Comparison of ENCODE assay signal across 8 mouse cellular contexts in the genomic region with DNA sequence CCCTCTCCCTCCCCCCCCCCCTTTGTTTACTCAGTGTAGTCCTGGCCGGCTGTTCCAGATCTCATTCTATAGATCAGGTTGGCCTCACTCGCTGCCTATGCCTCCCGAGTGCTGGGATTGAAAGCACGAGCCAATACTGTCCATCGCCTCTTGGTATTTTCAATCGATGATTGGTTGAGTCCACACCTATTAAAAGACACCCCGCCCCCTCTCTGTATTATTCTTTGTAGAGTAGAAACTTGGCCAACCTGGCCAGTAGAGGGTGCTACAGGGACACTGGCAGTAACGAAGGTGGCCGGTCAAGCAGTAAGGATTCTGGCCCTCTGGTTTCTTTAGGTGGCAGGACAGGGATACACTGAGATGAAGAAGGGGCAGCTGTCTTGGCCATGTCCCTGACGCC. TPM values are rescaled to one million over a fixed set of nuclear protein-coding genes. Genes with fewer than 3 reads are reported as not detected.
A peak's percentile ranks its signal among the peaks of the same experiment; 100 is the strongest.
DNase-seq lines count a peak whose midpoint lies in the region; ATAC-seq and TF ChIP-seq lines count a peak whose summit lies in the region.

No protein-coding gene starts in this region.

- H3K4me3 ChIP-seq in left cerebral cortex, adult 2 months, result no peak overlapping the region
- 0 out of 2 replicates have a peak overlapping the region, but pooled peaks have one; percentile 7 for H3K4me3 ChIP-seq in intestine, embryonic 16.5 days (ENCODE audit: low read length)
- no peak overlapping the region for H3K4me3 ChIP-seq in liver, embryonic 14.5 days (ENCODE audit: insufficient read depth in 1 of 2, low read depth in 2 of 2, low read length in 2 of 2)
- H3K4me3 ChIP-seq in neural tube, embryonic 12.5 days, result no peak overlapping the region

- peak overlapping the region; percentile 1; the same call in 1 of the 2 replicates for H3K4me2 ChIP-seq in intestine, embryonic 16.5 days (ENCODE audit: low read depth, low read length)
- H3K4me2 ChIP-seq in liver, embryonic 14.5 days (ENCODE audit: low read depth), result peak overlapping the region; percentile 24
- H3K4me2 ChIP-seq in neural tube, embryonic 12.5 days (replicated peaks), result peak overlapping the region; percentile 12; the same call in 1 of the 2 replicates

- H3K9me3 ChIP-seq in intestine, embryonic 16.5 days (ENCODE audit: control insufficient read depth, low read length), result no peaks in the 10 kb centered on the region
- H3K9me3 ChIP-seq in liver, embryonic 14.5 days (ENCODE audit: control insufficient read depth, low read length), result no peaks in the 10 kb centered on the region
- no peaks in the 10 kb centered on the region for H3K9me3 ChIP-seq in neural tube, embryonic 12.5 days

- H3K9ac ChIP-seq in intestine, embryonic 16.5 days (ENCODE audit: low read depth, low read length), result no peak overlapping the region
- no peak overlapping the region for H3K9ac ChIP-seq in liver, embryonic 14.5 days (replicated peaks)
- H3K9ac ChIP-seq in neural tube, embryonic 12.5 days, result no peak overlapping the region

- DNase-seq in left cerebral cortex, adult 2 months (ENCODE audit: extremely low spot score in 1 of 2, low spot score in 2 of 2), result peak; percentile 26 to 28
- DNase-seq in left cerebral cortex, adult 11 months (ENCODE audit: low spot score), result no peak
- DNase-seq in forelimb bud, embryonic 11.5 days (ENCODE audit: low read depth, low spot score), result peak; percentile 66
- peak; percentile 35 to 45 (median 39) for DNase-seq in liver, embryonic 14.5 days (ENCODE audit: low read depth in 3 of 3, low spot score in 3 of 3)
- DNase-seq in thymus, postnatal 4 days, result peak; percentile 73

- WGBS in intestine, embryonic 16.5 days, result 3% methylated on average over 10 of the region's 10 CpGs
- WGBS in liver, embryonic 14.5 days (ENCODE audit: insufficient replicate concordance), result 5% methylated on average over 10 of the region's 10 CpGs
- 3% methylated on average over 10 of the region's 10 CpGs for WGBS in neural tube, embryonic 12.5 days

- H3K4me1 ChIP-seq in intestine, embryonic 16.5 days (ENCODE audit: control insufficient read depth, insufficient read depth, low read length), result peaks cover 7% of the 10 kb centered on the region
- no peaks in the 10 kb centered on the region; a peak in 1 of 4 replicates for H3K4me1 ChIP-seq in liver, embryonic 14.5 days (replicated peaks; ENCODE audit: control insufficient read depth in 2 of 2, insufficient read depth in 2 of 2, low read length in 1 of 2)
- H3K4me1 ChIP-seq in neural tube, embryonic 12.5 days, result peaks cover 6% of the 10 kb centered on the region; the same call in 1 of the 2 replicates

- TF ChIP-seq CTCF in left cerebral cortex, adult 2 months (IDR thresholded peaks at IDR 0.05), result peak; percentile 62
- TF ChIP-seq CTCF in liver, embryonic 14.5 days (IDR thresholded peaks at IDR 0.05; ENCODE audit: low read depth), result peak; percentile 75

- no peak overlapping the region for H3K27ac ChIP-seq in left cerebral cortex, adult 2 months
- no peak overlapping the region for H3K27ac ChIP-seq in intestine, embryonic 16.5 days (ENCODE audit: low read length)
- no peak overlapping the region for H3K27ac ChIP-seq in liver, embryonic 14.5 days
- H3K27ac ChIP-seq in neural tube, embryonic 12.5 days, result no peak overlapping the region

- no peaks in the 10 kb centered on the region for H3K36me3 ChIP-seq in intestine, embryonic 16.5 days (ENCODE audit: control insufficient read depth, insufficient read depth, low read length)
- no peaks in the 10 kb centered on the region for H3K36me3 ChIP-seq in liver, embryonic 14.5 days (replicated peaks; ENCODE audit: control insufficient read depth, insufficient read depth, low read depth)
- H3K36me3 ChIP-seq in neural tube, embryonic 12.5 days, result no peaks in the 10 kb centered on the region

- peak; percentile 81 for ATAC-seq in cerebellum, adult (ENCODE audit: insufficient number of reproducible peaks, low FRiP score, low TSS enrichment)
- peak; percentile 73 for ATAC-seq in intestine, embryonic 16.5 days
- ATAC-seq in liver, embryonic 14.5 days (ENCODE audit: insufficient read depth), result peak; percentile 47
- no peak for ATAC-seq in neural tube, embryonic 12.5 days (ENCODE audit: low FRiP score, low read depth)

- no peak for TF ChIP-seq EP300 in liver, embryonic 14.5 days (IDR thresholded peaks at IDR 0.05; ENCODE audit: low read depth)

- no peaks in the 10 kb centered on the region for H3K27me3 ChIP-seq in intestine, embryonic 16.5 days (replicated peaks; ENCODE audit: control insufficient read depth, insufficient read depth, low read length)
- peaks cover 5% of the 10 kb centered on the region; the same call in 1 of the 2 replicates for H3K27me3 ChIP-seq in liver, embryonic 14.5 days (ENCODE audit: control insufficient read depth, insufficient read depth, low read length)
- H3K27me3 ChIP-seq in neural tube, embryonic 12.5 days (replicated peaks), result peaks cover 7% of the 10 kb centered on the region; the same call in 1 of the 2 replicates

- intact Hi-C loops in left cerebral cortex, adult 2 months (cut with DNase I), result loop anchor here (5.0 kb wide), 2 partner anchors 37 to 112 kb away; no protein-coding TSS in a partner anchor

RNA-seq across cellular contexts. Expression of a gene that starts 19.8 kb away (rescaled TPM):
- total RNA-seq in left cerebral cortex, adult 2 months (2021), result not detected
- not detected in 2 replicates for polyA plus RNA-seq in intestine, embryonic 16.5 days (2015; fragmentation: Nextera tagmentation; extraction: Ambion mirVana)
- polyA plus RNA-seq in liver, embryonic 14.5 days (2012; rRNA removed), result not detected in 2 replicates
- not detected in 2 replicates for polyA plus RNA-seq in liver, embryonic 14.5 days (2014; fragmentation: Nextera tagmentation; extraction: Ambion mirVana)
- not detected in 2 replicates for polyA plus RNA-seq in neural tube, embryonic 12.5 days (2016; fragmentation: Nextera tagmentation; extraction: Ambion mirVana)

RNA-seq across cellular contexts. Expression of a gene that starts 32.2 kb away (rescaled TPM):
- not detected for total RNA-seq in left cerebral cortex, adult 2 months (2021)
- polyA plus RNA-seq in intestine, embryonic 16.5 days (2015; fragmentation: Nextera tagmentation; extraction: Ambion mirVana), result not detected in 2 replicates
- not detected in 2 replicates for polyA plus RNA-seq in liver, embryonic 14.5 days (2012; rRNA removed)
- polyA plus RNA-seq in liver, embryonic 14.5 days (2014; fragmentation: Nextera tagmentation; extraction: Ambion mirVana), result not detected in 2 replicates
- not detected in 2 replicates for polyA plus RNA-seq in neural tube, embryonic 12.5 days (2016; fragmentation: Nextera tagmentation; extraction: Ambion mirVana)

RNA-seq across cellular contexts. Expression of a gene that starts 38.6 kb away (rescaled TPM):
- total RNA-seq in left cerebral cortex, adult 2 months (2021), result 100 to 1,000 TPM in 1 of 2 experiments, 10 to 100 TPM in 1; 96.7 to 105 TPM
- polyA plus RNA-seq in intestine, embryonic 16.5 days (2015; fragmentation: Nextera tagmentation; extraction: Ambion mirVana), result 1.1 and 1.3 TPM in 2 replicates
- 0.41 and 0.58 TPM in 2 replicates for polyA plus RNA-seq in liver, embryonic 14.5 days (2012; rRNA removed)
- 0.15 TPM in 1 of 2 replicates, not detected in the other for polyA plus RNA-seq in liver, embryonic 14.5 days (2014; fragmentation: Nextera tagmentation; extraction: Ambion mirVana)
- 16.6 and 18.8 TPM in 2 replicates for polyA plus RNA-seq in neural tube, embryonic 12.5 days (2016; fragmentation: Nextera tagmentation; extraction: Ambion mirVana)

RNA-seq across cellular contexts. Expression of a gene that starts 50.3 kb away (rescaled TPM):
- not detected for total RNA-seq in left cerebral cortex, adult 2 months (2021)
- polyA plus RNA-seq in intestine, embryonic 16.5 days (2015; fragmentation: Nextera tagmentation; extraction: Ambion mirVana), result 94.3 and 150 TPM in 2 replicates
- not detected in 2 replicates for polyA plus RNA-seq in liver, embryonic 14.5 days (2012; rRNA removed)
- polyA plus RNA-seq in liver, embryonic 14.5 days (2014; fragmentation: Nextera tagmentation; extraction: Ambion mirVana), result not detected in 2 replicates
- polyA plus RNA-seq in neural tube, embryonic 12.5 days (2016; fragmentation: Nextera tagmentation; extraction: Ambion mirVana), result not detected in 2 replicates

RNA-seq across cellular contexts. Expression of a gene that starts 53.2 kb away (rescaled TPM):
- 1 to 10 TPM; 1.3 to 1.6 TPM for total RNA-seq in left cerebral cortex, adult 2 months (2021)
- polyA plus RNA-seq in intestine, embryonic 16.5 days (2015; fragmentation: Nextera tagmentation; extraction: Ambion mirVana), result 17.8 and 19.4 TPM in 2 replicates
- polyA plus RNA-seq in liver, embryonic 14.5 days (2012; rRNA removed), result 13.1 and 22.2 TPM in 2 replicates
- 31.4 and 39.3 TPM in 2 replicates for polyA plus RNA-seq in liver, embryonic 14.5 days (2014; fragmentation: Nextera tagmentation; extraction: Ambion mirVana)
- 6.6 and 8.1 TPM in 2 replicates for polyA plus RNA-seq in neural tube, embryonic 12.5 days (2016; fragmentation: Nextera tagmentation; extraction: Ambion mirVana)
